Mouse (Mus musculus) ovary, postnatal 36 days (tissue): ENCODE data around the gene Vps53.
"Not testable (repeated sequence)": the region's sequence is repeated elsewhere in the genome, so short reads cannot be mapped to it uniquely, and the experiment has no call there.

ENCODE experiments used
- DNase-seq: peaks from one replicate; pipeline ENCODE4 v3.0.0; 2022; ENCODE audit warnings: low spot score, mixed read lengths

The Vps53 gene

GRCm38 (mm10) chr11:76179495-76180145 is at the start of gene Vps53, which contains the start of gene Fam57a:
Gene Vps53, minus strand, starts transcription at chr11:76179647.
Gene Fam57a, plus strand, starts transcription at chr11:76179671.
- peak; percentile 87 for DNase-seq

GRCm38 (mm10) chr11:76225051-76225450 is 45.6 kb upstream of the Vps53 start:
- no peak for DNase-seq

GRCm38 (mm10) chr11:76224631-76225030 is 45.2 kb upstream of the Vps53 start:
- DNase-seq = no peak

GRCm38 (mm10) chr11:76217390-76217800 is 37.9 kb upstream of the Vps53 start, which contains the start of the genes Dbil5 and Gemin4:
Gene Dbil5, plus strand, starts transcription at chr11:76217608.
Gene Gemin4, minus strand, starts transcription at chr11:76217664.
- peak; percentile 96 for DNase-seq

GRCm38 (mm10) chr11:76216681-76217389 is 37.4 kb upstream of the Vps53 start:
- no peak for DNase-seq

- DNase-seq = no peak
Observed at GRCm38 (mm10) chr11:76216049-76216540, 36.6 kb upstream of the Vps53 start.

- no peak for DNase-seq
Observed at GRCm38 (mm10) chr11:76215011-76215410, 35.6 kb upstream of the Vps53 start.

GRCm38 (mm10) chr11:76213841-76214240 is 34.4 kb upstream of the Vps53 start:
- no peak for DNase-seq

- DNase-seq = not testable (repeated sequence)
Observed at GRCm38 (mm10) chr11:76211595-76211994, 32.1 kb upstream of the Vps53 start.

GRCm38 (mm10) chr11:76210228-76210985 is 31.0 kb upstream of the Vps53 start:
- no peak for DNase-seq

- no peak for DNase-seq
Observed at GRCm38 (mm10) chr11:76206793-76207192, 27.3 kb upstream of the Vps53 start.

- peak; percentile 90 for DNase-seq
Observed at GRCm38 (mm10) chr11:76201761-76202674, 22.6 kb upstream of the Vps53 start.

GRCm38 (mm10) chr11:76196977-76197469 is 17.6 kb upstream of the Vps53 start:
- no peak for DNase-seq

- no peak for DNase-seq
Observed at GRCm38 (mm10) chr11:76196275-76196976, 17.0 kb upstream of the Vps53 start.

- DNase-seq = no peak
Observed at GRCm38 (mm10) chr11:76186908-76187307, 7.5 kb upstream of the Vps53 start.

GRCm38 (mm10) chr11:76183745-76184144 is 4.3 kb upstream of the Vps53 start:
- DNase-seq = no peak

GRCm38 (mm10) chr11:76180146-76180540 is 696 bp upstream of the Vps53 start:
- DNase-seq = no peak

GRCm38 (mm10) chr11:76178726-76179494 is 537 bp downstream of the Vps53 start:
- no peak for DNase-seq

GRCm38 (mm10) chr11:76170207-76170606 is 9.2 kb downstream of the Vps53 start:
- no peak for DNase-seq

GRCm38 (mm10) chr11:76168976-76169375 is 10.5 kb downstream of the Vps53 start:
- DNase-seq = no peak
